Mouse (Mus musculus) ES-Bruce4 (cell line): ENCODE measurements around the gene Celsr2. TPM values are rescaled to one million over a fixed set of nuclear protein-coding genes. Genes with fewer than 3 reads are reported as not detected.

Source experiments
- H3K27ac ChIP-seq: 2 replicates; pipeline ENCODE4 v1.5.1; 2012; ENCODE audit warnings: low read length, inconsistent platforms; ENCODE audit not compliant: insufficient read depth
- H3K27me3 ChIP-seq: 2 replicates; pipeline ENCODE4 v1.6.1; 2012; ENCODE audit warnings: mild to moderate bottlenecking, low read length, inconsistent platforms; ENCODE audit not compliant: control insufficient read depth, poor library complexity, insufficient read depth, severe bottlenecking
- H3K36me3 ChIP-seq: 2 replicates; pipeline ENCODE4 v1.6.1; 2012; ENCODE audit warnings: inconsistent platforms, mild to moderate bottlenecking, low read length, moderate library complexity; ENCODE audit not compliant: control insufficient read depth, poor library complexity, insufficient read depth, severe bottlenecking
- H3K4me1 ChIP-seq: one replicate; pipeline ENCODE4 v1.8.1; 2011; ENCODE audit warnings: low read length; ENCODE audit not compliant: control insufficient read depth, insufficient read depth
- H3K4me3 ChIP-seq: 2 replicates; pipeline ENCODE4 v1.5.1; 2011; ENCODE audit warnings: low read depth, mild to moderate bottlenecking, low read length
- H3K9ac ChIP-seq: 2 replicates; pipeline ENCODE4 v1.6.1; 2012; ENCODE audit warnings: low read depth, mild to moderate bottlenecking, inconsistent platforms; ENCODE audit not compliant: poor library complexity, severe bottlenecking
- H3K9me3 ChIP-seq: replicated peaks from 2 replicates; pipeline ENCODE4 v1.6.1; 2012; ENCODE audit warnings: mild to moderate bottlenecking, low read length, inconsistent platforms; ENCODE audit not compliant: control insufficient read depth, poor library complexity, insufficient read depth, severe bottlenecking
- CTCF ChIP-seq: IDR thresholded peaks from one replicate; pipeline ENCODE4 v1.8.1; 2011; ENCODE audit warnings: low read depth, low read length
- EP300 ChIP-seq: IDR thresholded peaks from 2 replicates; pipeline ENCODE4 v1.6.1; 2011; ENCODE audit warnings: low read depth, low read length; ENCODE audit not compliant: insufficient read depth
- POLR2A ChIP-seq: IDR thresholded peaks from one replicate; pipeline ENCODE4 v1.8.1; 2011; ENCODE audit warnings: low read length; ENCODE audit not compliant: insufficient read depth
- polyA plus RNA-seq: library from polyadenylated mRNA; stranded (reverse); fragments of >200 nt; gene quantifications from 2 replicates; pipeline ENCODE4 v1.2.4, GENCODE M21; 2011; ENCODE audit warnings: low read depth; ENCODE audit not compliant: missing spikeins, insufficient read depth, insufficient read length

Gene Celsr2
- polyA plus RNA-seq, 1 experiment: 7.1 TPM

GRCm38 (mm10) chr3:108401692-108402527 is 13.4 kb downstream of the Celsr2 start:
- TF ChIP-seq EP300 (no peak), CTCF (no peak), POLR2A (no peak)
- Histone ChIP-seq H3K27me3 (no peaks in the 10 kb centered on the region), H3K9ac (no peak overlapping the region), H3K9me3 (no peaks in the 10 kb centered on the region), H3K36me3 (no peaks in the 10 kb centered on the region), H3K4me3 (no peak overlapping the region), H3K4me1 (no peaks in the 10 kb centered on the region), H3K27ac (no peak overlapping the region)

- Histone ChIP-seq H3K9ac (no peak overlapping the region), H3K4me1 (no peaks in the 10 kb centered on the region), H3K4me3 (no peak overlapping the region), H3K36me3 (no peaks in the 10 kb centered on the region), H3K27ac (no peak overlapping the region), H3K27me3 (no peaks in the 10 kb centered on the region), H3K9me3 (no peaks in the 10 kb centered on the region)
- TF ChIP-seq CTCF (no peak), POLR2A (no peak), EP300 (no peak)
Observed at GRCm38 (mm10) chr3:108400442-108400841, 14.9 kb downstream of the Celsr2 start.

- H3K9me3 ChIP-seq: no peaks in the 10 kb centered on the region
- H3K27me3 ChIP-seq: no peaks in the 10 kb centered on the region
- H3K4me3 ChIP-seq: no peak overlapping the region
- no peaks in the 10 kb centered on the region for H3K36me3 ChIP-seq
- no peak overlapping the region for H3K9ac ChIP-seq
- no peak overlapping the region for H3K27ac ChIP-seq
- TF ChIP-seq CTCF: no peak
- TF ChIP-seq POLR2A: no peak
- TF ChIP-seq EP300: no peak
- H3K4me1 ChIP-seq: no peaks in the 10 kb centered on the region
Observed at GRCm38 (mm10) chr3:108398281-108398680, 17.1 kb downstream of the Celsr2 start.

DNA sequence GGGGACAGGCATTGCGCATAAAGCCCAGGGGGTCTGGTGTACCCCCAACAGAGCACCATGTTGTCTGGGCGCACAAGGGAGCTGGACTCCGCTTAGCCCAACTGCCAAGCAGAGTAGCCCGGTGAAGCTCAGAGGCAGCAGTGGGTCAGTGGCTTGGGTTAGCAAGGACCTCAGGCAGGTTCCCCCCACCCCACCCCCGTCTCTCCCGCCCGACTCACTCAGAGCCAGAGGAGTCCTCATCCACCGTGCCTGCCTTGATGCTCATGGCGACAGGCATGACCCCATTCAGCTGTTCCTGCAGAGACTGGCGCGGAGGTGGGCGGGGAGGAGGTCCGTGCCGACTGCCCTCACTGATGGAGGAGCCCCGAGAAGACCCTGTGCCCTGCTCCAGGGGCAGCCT is 22.6 kb downstream of the Celsr2 start:
- peak overlapping the region; percentile 14 for H3K4me3 ChIP-seq
- TF ChIP-seq POLR2A: no peak
- TF ChIP-seq EP300: no peak
- TF ChIP-seq CTCF: no peak
- H3K4me1 ChIP-seq: no peaks in the 10 kb centered on the region
- H3K9me3 ChIP-seq: no peaks in the 10 kb centered on the region
- peaks cover 1% of the 10 kb centered on the region; the same call in 1 of the 2 replicates for H3K36me3 ChIP-seq
- H3K27ac ChIP-seq: no peak overlapping the region
- no peaks in the 10 kb centered on the region for H3K27me3 ChIP-seq
- peak overlapping the region; percentile 1; the same call in 1 of the 2 replicates for H3K9ac ChIP-seq

- TF ChIP-seq CTCF: no peak
- TF ChIP-seq EP300: no peak
- no peak for TF ChIP-seq POLR2A
- Histone ChIP-seq H3K4me1 (peaks cover under 1% of the 10 kb centered on the region), H3K27me3 (no peaks in the 10 kb centered on the region), H3K9ac (peak overlapping the region; percentile 1; the same call in 1 of the 2 replicates), H3K27ac (no peak overlapping the region), H3K9me3 (no peaks in the 10 kb centered on the region), H3K4me3 (peak overlapping the region; percentile 10; the same call in 1 of the 2 replicates), H3K36me3 (peaks cover 6% of the 10 kb centered on the region)
Observed at GRCm38 (mm10) chr3:108392299-108392698, 23.1 kb downstream of the Celsr2 start.

GRCm38 (mm10) chr3:108389111-108389545 is 26.2 kb downstream of the Celsr2 start:
- Histone ChIP-seq H3K27me3 (no peaks in the 10 kb centered on the region), H3K27ac (peak overlapping the region; percentile 56; the same call in 1 of the 2 replicates), H3K36me3 (peaks cover 33% of the 10 kb centered on the region), H3K4me3 (no peak overlapping the region), H3K4me1 (peaks cover 4% of the 10 kb centered on the region), H3K9ac (no peak overlapping the region), H3K9me3 (no peaks in the 10 kb centered on the region)
- TF ChIP-seq POLR2A (peak; percentile 8), EP300 (0 out of 2 replicates have a peak, but pooled peaks have one; percentile 29), CTCF (peak; percentile 98)
